Mouse (Mus musculus) liver, postnatal 0 days (tissue): ENCODE data around the gene Ece1.

Experiments used
- CTCF ChIP-seq: sonication (generic); IDR thresholded peaks from 2 replicates; pipeline ENCODE4 v1.5.1; 2016; ENCODE audit warnings: antibody characterized with exemption, low read depth
- EP300 ChIP-seq: IDR thresholded peaks from 2 replicates; pipeline ENCODE4 v1.6.1; 2016; ENCODE audit warnings: antibody characterized with exemption, low read depth, mild to moderate bottlenecking

DNA sequence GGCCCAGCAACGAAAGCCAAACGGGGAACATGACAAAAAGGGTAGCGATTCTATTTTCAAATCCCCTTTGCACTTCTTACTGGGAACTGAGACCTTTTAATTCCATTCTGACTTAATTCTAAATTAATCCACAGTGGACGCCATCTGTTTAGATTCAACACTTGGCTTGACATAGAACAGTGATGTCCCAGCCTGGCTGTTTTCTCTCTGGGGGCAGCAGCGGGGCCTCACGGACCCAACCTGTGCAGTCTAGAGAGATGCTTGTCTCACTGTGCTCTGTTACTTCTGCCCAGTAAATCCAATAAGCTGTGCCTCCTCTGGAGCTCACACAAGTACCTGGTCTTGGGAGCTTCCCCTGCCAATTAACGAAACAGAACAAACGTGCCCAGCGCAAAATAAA lies 56.5 kb downstream of the Ece1 start:
- no peak for TF ChIP-seq CTCF
- no peak for TF ChIP-seq EP300
